Mouse (Mus musculus): ENCODE results near the gene Serpinb9c. TPM values are rescaled to one million over a fixed set of nuclear protein-coding genes. Genes with fewer than 3 reads are reported as not detected.
"Not testable (repeated sequence)": the region's sequence is repeated elsewhere in the genome, so short reads cannot be mapped to it uniquely, and the experiment has no call there.

The Serpinb9c gene
- total RNA-seq (2014; rRNA removed; ENCODE audit: low replicate concordance) (not detected in 2 replicates), polyA plus RNA-seq (2015; fragmentation: Nextera tagmentation; extraction: Ambion mirVana) (not detected in 2 replicates)

GRCm38 (mm10) chr13:33159642-33160041, at the start of gene Serpinb9c:
Gene Serpinb9c, minus strand, starts transcription at chr13:33159742.
- no peaks in the 10 kb centered on the region for H3K9me3 ChIP-seq (replicated peaks; ENCODE audit: control insufficient read depth, low read length)
- no peak within 1 kb of the TSS for H3K27ac ChIP-seq (ENCODE audit: low read depth)
- DNase-seq (ENCODE audit: low spot score), result no peak
- 59% methylated on average over 4 of the region's 4 CpGs for WGBS
- no peak within 1 kb of the TSS for H3K4me3 ChIP-seq (ENCODE audit: low read depth, low read length)
- TF ChIP-seq CTCF (IDR thresholded peaks at IDR 0.05; ENCODE audit: low read depth), result no peak
- no peak for TF ChIP-seq EP300 (IDR thresholded peaks at IDR 0.05; ENCODE audit: low read depth)
- H3K4me1 ChIP-seq (ENCODE audit: control insufficient read depth, insufficient read depth), result no peaks in the 10 kb centered on the region
- no peak within 1 kb of the TSS for H3K4me2 ChIP-seq (ENCODE audit: low read depth, low read length)
- no peaks in the 10 kb centered on the region for H3K36me3 ChIP-seq (replicated peaks; ENCODE audit: control insufficient read depth, insufficient read depth, low read length)
- H3K9ac ChIP-seq (replicated peaks; ENCODE audit: low read depth, low read length), result no peak within 1 kb of the TSS
- H3K27me3 ChIP-seq (ENCODE audit: control insufficient read depth, insufficient read depth, low read length), result no peaks in the 10 kb centered on the region
- ATAC-seq (ENCODE audit: insufficient read depth, low read depth), result no peak

DNA sequence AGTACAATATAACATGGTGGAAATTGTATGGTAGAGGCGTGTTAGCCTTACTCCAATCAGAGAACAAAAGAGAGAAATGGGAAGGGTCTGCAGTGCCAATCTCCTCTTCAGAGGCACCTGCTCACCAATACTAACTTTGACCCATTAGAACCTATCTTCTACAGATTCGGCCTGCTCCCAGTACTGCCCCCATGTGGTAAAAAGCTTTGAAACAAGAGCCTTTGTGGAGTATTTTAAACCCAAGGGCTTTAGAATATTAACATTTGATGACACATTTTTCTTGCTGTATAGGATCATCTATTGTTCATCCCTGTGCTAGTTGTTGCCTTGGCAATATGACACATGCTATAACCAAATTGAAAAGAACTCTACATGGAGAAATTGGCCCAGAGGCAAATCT, 40.2 kb upstream of the Serpinb9c start:
- no peak for DNase-seq (ENCODE audit: low spot score)
- Histone ChIP-seq H3K4me3 (ENCODE audit: low read depth, low read length) (no peak overlapping the region), H3K9me3 (replicated peaks; ENCODE audit: control insufficient read depth, low read length) (no peaks in the 10 kb centered on the region), H3K4me2 (ENCODE audit: low read depth, low read length) (no peak overlapping the region), H3K36me3 (replicated peaks; ENCODE audit: control insufficient read depth, insufficient read depth, low read length) (no peaks in the 10 kb centered on the region), H3K9ac (replicated peaks; ENCODE audit: low read depth, low read length) (no peak overlapping the region), H3K27ac (ENCODE audit: low read depth) (no peak overlapping the region), H3K27me3 (ENCODE audit: control insufficient read depth, insufficient read depth, low read length) (no peaks in the 10 kb centered on the region), H3K4me1 (ENCODE audit: control insufficient read depth, insufficient read depth) (no peaks in the 10 kb centered on the region)
- TF ChIP-seq EP300 (IDR thresholded peaks at IDR 0.05; ENCODE audit: low read depth), result no peak
- no peak for TF ChIP-seq CTCF (IDR thresholded peaks at IDR 0.05; ENCODE audit: low read depth)
- 49% methylated on average over 2 of the region's 2 CpGs for WGBS
- ATAC-seq (ENCODE audit: insufficient read depth, low read depth), result no peak

- no peak within 1 kb of the TSS for H3K27ac ChIP-seq (ENCODE audit: low read depth)
- H3K9ac ChIP-seq (replicated peaks; ENCODE audit: low read depth, low read length), result no peak within 1 kb of the TSS
- DNase-seq (ENCODE audit: low spot score) (no peak), ATAC-seq (ENCODE audit: insufficient read depth, low read depth) (no peak)
- no peak within 1 kb of the TSS for H3K4me2 ChIP-seq (ENCODE audit: low read depth, low read length)
- H3K4me1 ChIP-seq (ENCODE audit: control insufficient read depth, insufficient read depth), result no peaks in the 10 kb centered on the region
- H3K9me3 ChIP-seq (replicated peaks; ENCODE audit: control insufficient read depth, low read length), result no peaks in the 10 kb centered on the region
- no peak within 1 kb of the TSS for H3K4me3 ChIP-seq (ENCODE audit: low read depth, low read length)
- no peaks in the 10 kb centered on the region for H3K36me3 ChIP-seq (replicated peaks; ENCODE audit: control insufficient read depth, insufficient read depth, low read length)
- TF ChIP-seq CTCF (IDR thresholded peaks at IDR 0.05; ENCODE audit: low read depth), result no peak
- no peak for TF ChIP-seq EP300 (IDR thresholded peaks at IDR 0.05; ENCODE audit: low read depth)
- H3K27me3 ChIP-seq (ENCODE audit: control insufficient read depth, insufficient read depth, low read length), result no peaks in the 10 kb centered on the region
- 70% methylated on average over 5 of the region's 5 CpGs for WGBS
Measured at GRCm38 (mm10) chr13:33192659-33193058, 33.1 kb upstream of the Serpinb9c start, which contains the start of gene Serpinb9d. Gene Serpinb9d, plus strand, starts transcription at chr13:33192959.

GRCm38 (mm10) chr13:33190486-33190885, 30.9 kb upstream of the Serpinb9c start:
- not testable (repeated sequence) for ATAC-seq (ENCODE audit: insufficient read depth, low read depth); H3K4me2 ChIP-seq (ENCODE audit: low read depth, low read length); H3K9me3 ChIP-seq (replicated peaks; ENCODE audit: control insufficient read depth, low read length); H3K27ac ChIP-seq (ENCODE audit: low read depth); H3K27me3 ChIP-seq (ENCODE audit: control insufficient read depth, insufficient read depth, low read length); DNase-seq (ENCODE audit: low spot score); H3K4me3 ChIP-seq (ENCODE audit: low read depth, low read length); H3K4me1 ChIP-seq (ENCODE audit: control insufficient read depth, insufficient read depth); H3K36me3 ChIP-seq (replicated peaks; ENCODE audit: control insufficient read depth, insufficient read depth, low read length); H3K9ac ChIP-seq (replicated peaks; ENCODE audit: low read depth, low read length)
- 77% methylated on average over 1 of the region's 1 CpGs for WGBS

DNA sequence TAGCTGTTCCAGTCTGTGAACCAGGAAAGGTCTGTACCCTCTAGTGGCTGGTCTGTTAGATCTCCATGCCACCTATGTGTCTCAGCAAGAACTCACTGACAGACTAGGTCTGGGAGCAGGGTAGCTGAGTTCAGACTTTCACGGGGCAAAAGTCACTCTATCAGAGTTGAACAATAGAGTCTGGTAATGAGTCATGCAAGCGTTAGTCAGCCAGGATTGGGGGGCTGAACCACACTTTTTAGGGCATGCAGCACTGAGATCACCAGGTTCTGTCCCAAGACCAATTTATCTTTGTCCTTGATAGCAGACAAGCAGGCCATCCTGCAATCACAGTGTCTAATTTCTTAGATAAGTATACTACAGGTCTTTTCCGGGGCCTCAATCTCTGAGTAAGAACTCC, 18.1 kb downstream of the Serpinb9c start:
- no peaks in the 10 kb centered on the region for H3K4me1 ChIP-seq (ENCODE audit: control insufficient read depth, insufficient read depth)
- 34% methylated on average over 3 of the region's 3 CpGs for WGBS
- no peak overlapping the region for H3K27ac ChIP-seq (ENCODE audit: low read depth)
- no peaks in the 10 kb centered on the region for H3K9me3 ChIP-seq (replicated peaks; ENCODE audit: control insufficient read depth, low read length)
- TF ChIP-seq CTCF (IDR thresholded peaks at IDR 0.05; ENCODE audit: low read depth), result no peak
- no peak for TF ChIP-seq EP300 (IDR thresholded peaks at IDR 0.05; ENCODE audit: low read depth)
- ATAC-seq (ENCODE audit: insufficient read depth, low read depth) (no peak), DNase-seq (ENCODE audit: low spot score) (no peak)
- no peaks in the 10 kb centered on the region for H3K36me3 ChIP-seq (replicated peaks; ENCODE audit: control insufficient read depth, insufficient read depth, low read length)
- H3K9ac ChIP-seq (replicated peaks; ENCODE audit: low read depth, low read length), result no peak overlapping the region
- no peak overlapping the region for H3K4me2 ChIP-seq (ENCODE audit: low read depth, low read length)
- H3K27me3 ChIP-seq (ENCODE audit: control insufficient read depth, insufficient read depth, low read length), result no peaks in the 10 kb centered on the region
- H3K4me3 ChIP-seq (ENCODE audit: low read depth, low read length), result no peak overlapping the region

GRCm38 (mm10) chr13:33137717-33138116, 21.8 kb downstream of the Serpinb9c start:
- no peak for ATAC-seq (ENCODE audit: insufficient read depth, low read depth)
- no peak for TF ChIP-seq EP300 (IDR thresholded peaks at IDR 0.05; ENCODE audit: low read depth)
- no peak for TF ChIP-seq CTCF (IDR thresholded peaks at IDR 0.05; ENCODE audit: low read depth)
- H3K4me1 ChIP-seq (ENCODE audit: control insufficient read depth, insufficient read depth), result no peaks in the 10 kb centered on the region
- no peak for DNase-seq (ENCODE audit: low spot score)
- H3K4me3 ChIP-seq (ENCODE audit: low read depth, low read length), result no peak overlapping the region
- no peak overlapping the region for H3K27ac ChIP-seq (ENCODE audit: low read depth)
- no peak overlapping the region for H3K4me2 ChIP-seq (ENCODE audit: low read depth, low read length)
- H3K36me3 ChIP-seq (replicated peaks; ENCODE audit: control insufficient read depth, insufficient read depth, low read length), result no peaks in the 10 kb centered on the region
- H3K27me3 ChIP-seq (ENCODE audit: control insufficient read depth, insufficient read depth, low read length), result no peaks in the 10 kb centered on the region
- 92% methylated on average over 2 of the region's 2 CpGs for WGBS
- no peak overlapping the region for H3K9ac ChIP-seq (replicated peaks; ENCODE audit: low read depth, low read length)
- no peaks in the 10 kb centered on the region for H3K9me3 ChIP-seq (replicated peaks; ENCODE audit: control insufficient read depth, low read length)

All from heart, postnatal 0 days (tissue).